Mouse (Mus musculus) yolk sac, embryonic 10.5 days (tissue): ENCODE data around the gene Tnfrsf13b.

ENCODE experiments used
- DNase-seq: peaks from one replicate; pipeline ENCODE4 v3.0.0-alpha.2; 2017; ENCODE audit warnings: low spot score

Gene Tnfrsf13b

DNA sequence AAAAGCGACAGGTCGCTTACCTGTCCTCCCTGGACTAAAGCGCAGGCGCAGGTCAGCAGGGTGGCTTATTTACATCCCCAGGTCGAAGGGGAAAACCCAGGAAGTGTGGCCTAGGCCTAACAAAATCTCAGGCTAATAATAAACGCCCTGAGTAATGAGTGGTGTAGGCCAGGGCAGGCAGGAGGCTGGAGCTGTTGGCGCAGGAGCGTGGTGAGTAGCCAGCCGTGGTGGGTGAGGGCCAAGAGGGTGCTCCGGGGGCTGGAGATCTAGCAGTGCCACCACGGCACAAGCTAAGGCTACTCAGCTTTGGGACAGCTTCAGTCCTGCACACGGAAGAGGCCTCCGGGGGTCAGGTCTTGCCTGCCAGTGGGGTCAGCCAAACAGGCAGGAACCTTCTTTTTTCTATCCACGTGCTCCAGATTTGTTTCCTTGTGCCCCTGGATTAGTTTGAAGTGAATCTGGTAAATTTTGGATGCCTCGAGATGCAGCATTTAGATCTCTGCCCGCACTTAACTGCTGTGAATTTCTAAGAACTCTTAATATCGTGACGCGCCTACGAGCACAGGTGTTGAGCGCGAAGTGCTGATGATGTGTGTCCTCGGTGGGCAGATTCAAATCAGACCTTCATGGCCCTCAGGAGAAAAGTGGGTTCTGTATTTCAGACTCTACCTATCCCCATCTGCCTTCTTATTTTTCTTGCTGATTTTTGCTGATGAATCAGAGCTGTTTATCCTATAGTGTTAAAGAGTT lies at the start of gene Tnfrsf13b:
Tnfrsf13b (plus strand) TSS at position 150 of the 750 bp plus-strand sequence.
- no peak for DNase-seq

DNA sequence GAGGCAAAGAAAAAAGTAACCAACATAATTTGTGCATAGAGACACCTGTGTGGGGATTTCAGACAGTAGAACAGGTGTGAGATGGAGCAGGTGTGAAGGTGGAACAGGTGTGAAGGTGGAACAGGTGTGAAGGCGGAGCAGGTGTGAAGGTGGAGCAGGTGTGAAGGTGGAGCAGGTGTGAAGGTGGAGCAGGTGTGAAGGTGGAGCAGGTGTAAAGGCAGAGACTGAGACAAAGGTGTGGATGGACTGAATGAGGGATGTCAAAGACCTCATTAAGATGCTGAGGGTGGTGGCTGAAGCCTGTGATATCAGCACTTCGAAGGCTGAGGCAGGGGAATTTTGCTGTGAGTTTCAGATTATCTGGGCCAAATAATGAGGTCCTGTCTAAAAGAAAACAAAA lies 44.9 kb upstream of the Tnfrsf13b start:
- no peak for DNase-seq

GRCm38 (mm10) chr11:61090195-61090594 lies 36.4 kb upstream of the Tnfrsf13b start:
- no peak for DNase-seq

GRCm38 (mm10) chr11:61091192-61091591 lies 35.4 kb upstream of the Tnfrsf13b start:
- DNase-seq: no peak

DNA sequence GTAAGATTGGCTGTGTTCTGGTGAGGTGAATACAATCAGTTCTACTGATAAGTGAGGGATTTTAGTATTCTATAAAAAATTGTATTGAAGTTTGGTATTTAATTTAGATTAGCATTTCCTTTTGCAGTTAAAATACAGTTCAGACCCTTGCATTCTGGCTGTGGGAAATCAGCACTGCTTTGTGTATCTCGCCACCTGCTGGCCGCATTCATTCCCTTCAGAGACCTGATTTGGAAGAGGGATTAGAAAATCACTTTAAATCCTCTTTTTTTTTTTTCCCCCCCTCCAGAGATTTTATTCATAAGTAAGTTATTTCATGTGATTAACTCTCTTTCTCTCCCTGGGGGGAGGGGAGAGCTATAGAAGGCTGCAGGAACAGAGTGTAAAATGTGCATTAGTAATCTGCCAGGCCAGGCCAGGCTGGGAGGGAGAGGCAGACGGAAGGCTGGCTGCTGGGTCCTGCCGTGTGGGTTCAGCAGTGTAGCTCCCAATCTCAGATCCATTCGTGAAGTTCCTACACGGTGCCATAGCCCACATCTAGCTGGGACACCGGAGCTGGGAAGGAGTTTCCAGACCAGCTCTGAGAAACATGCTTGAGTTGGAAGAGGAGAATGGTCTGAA lies 34.8 kb upstream of the Tnfrsf13b start:
- DNase-seq: peak; percentile 18

GRCm38 (mm10) chr11:61098046-61098445 lies 28.5 kb upstream of the Tnfrsf13b start:
- DNase-seq: no peak

- DNase-seq: no peak
These were observed 23.9 kb upstream of the Tnfrsf13b start for GRCm38 (mm10) chr11:61102397-61103339.

- peak; percentile 70 for DNase-seq
These were observed 22.2 kb upstream of the Tnfrsf13b start for GRCm38 (mm10) chr11:61104241-61104901.

DNA sequence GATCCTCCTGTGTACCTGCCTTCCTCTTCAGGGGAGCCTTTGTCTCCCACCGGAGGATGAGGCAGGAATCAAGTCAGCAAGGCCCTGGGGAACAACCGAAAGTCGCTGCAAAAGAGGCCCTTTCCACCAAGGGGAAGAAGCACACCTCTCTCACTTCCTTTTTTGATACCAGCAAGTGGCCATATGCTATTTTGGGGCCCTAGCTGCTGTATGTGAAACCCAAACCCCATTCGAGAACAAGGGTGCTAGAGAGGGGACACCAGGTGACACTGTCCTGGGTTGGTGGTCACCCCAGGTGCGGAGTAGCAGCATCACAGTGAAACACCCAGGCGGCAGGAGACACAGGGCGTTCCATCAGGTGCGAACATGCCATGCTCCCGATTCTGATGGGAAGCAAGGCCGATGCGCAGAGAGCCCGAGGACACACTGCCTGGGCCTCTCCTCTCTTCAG lies 17.6 kb upstream of the Tnfrsf13b start:
- DNase-seq: no peak

GRCm38 (mm10) chr11:61109707-61110106 lies 16.8 kb upstream of the Tnfrsf13b start:
- no peak for DNase-seq

GRCm38 (mm10) chr11:61110113-61110512 lies 16.4 kb upstream of the Tnfrsf13b start:
- DNase-seq: no peak

DNA sequence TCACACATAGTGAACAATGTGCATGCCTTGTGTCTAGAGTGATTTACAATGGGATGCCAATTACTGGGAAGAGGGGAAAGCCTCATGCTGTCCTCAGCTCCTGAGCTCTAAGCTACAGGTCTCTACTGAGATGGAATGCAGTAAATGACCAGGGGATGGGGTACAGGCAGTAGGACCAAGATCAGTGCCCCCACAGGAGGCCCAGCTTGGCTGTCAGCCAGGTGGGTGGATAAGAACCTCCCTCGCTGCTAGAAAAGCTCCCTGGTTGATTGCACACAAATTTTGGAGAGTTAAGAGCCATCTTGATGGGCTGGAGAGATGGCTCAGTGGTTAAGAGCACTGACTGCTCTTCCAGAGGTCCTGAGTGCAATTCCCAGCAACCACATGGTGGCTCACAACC lies 15.6 kb upstream of the Tnfrsf13b start:
- no peak for DNase-seq

DNA sequence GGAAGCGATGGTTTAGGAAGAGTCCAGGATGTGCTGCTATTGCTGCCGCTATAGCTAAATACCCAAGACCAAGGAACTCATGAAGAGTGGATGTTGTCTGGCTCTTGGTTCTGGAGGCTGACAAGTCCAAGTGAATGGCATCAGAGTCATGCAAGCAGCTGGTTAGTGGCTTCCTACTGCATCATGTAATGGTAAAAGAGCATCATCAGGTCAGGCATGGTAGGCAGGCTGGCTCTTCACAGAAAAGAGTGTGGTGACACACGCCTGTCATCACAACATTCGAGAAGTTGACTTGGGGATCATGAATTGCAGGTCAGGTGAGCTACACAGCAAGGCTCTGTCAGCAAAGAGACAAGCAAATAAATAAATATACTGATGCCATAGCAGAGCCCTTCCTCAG lies 15.1 kb upstream of the Tnfrsf13b start:
- DNase-seq: no peak

DNA sequence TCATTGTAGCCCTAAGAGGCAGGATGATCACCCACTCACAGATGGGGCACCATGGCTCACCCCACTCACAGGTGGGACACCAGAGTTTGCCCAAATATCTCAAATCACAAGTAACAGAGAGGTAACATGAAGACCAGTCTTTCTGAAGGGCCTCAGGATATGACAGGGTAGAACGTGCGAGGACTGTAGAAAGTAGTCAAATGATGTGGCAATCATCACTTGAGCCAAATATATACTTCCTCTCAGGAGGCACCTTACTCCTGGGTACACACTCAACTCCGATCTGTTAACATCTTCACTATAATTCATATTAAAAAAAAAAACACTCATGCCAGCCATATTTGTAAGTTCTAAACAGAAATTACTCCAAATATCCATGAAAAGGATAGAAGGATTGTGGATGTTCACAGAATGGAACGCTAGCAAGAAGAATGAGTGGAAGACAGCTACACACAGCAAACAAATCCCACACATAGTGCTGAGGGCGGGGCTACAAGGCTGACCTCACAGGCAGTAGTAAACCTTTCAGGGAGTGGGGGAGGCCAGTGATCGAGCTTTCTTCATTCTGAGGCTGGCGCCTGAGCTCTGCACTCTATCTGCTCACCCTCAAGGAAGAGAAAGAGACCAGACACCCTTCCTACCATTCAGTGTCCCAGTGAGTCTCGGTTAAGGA lies 14.1 kb upstream of the Tnfrsf13b start:
- no peak for DNase-seq

- no peak for DNase-seq
These were observed 10.3 kb upstream of the Tnfrsf13b start for GRCm38 (mm10) chr11:61116226-61116625.

GRCm38 (mm10) chr11:61119996-61120583 lies 6.5 kb upstream of the Tnfrsf13b start:
- no peak for DNase-seq

DNA sequence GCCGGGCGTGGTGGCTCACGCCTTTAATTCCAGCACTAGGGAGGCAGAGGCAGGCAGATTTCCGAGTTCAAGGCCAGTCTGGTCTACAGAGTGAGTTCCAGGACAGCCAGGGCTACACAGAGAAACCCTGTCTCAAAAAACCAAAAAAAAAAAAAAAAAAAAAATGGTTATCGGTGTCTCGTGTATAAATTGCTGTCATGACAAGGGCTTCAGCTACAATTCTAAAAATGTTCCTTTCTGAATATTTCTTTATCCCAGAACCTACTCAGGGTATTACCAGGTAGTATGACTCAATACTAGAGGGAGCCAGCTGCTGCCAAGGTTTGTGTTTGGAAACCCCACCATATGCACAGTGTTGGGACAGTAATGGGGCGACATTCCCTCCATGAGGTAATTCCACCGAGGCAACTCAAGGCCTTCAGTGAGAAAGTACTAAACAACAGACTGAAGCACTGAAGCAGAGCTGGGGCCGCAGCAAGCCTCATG lies 4.2 kb upstream of the Tnfrsf13b start:
- no peak for DNase-seq

GRCm38 (mm10) chr11:61122769-61123288 lies 3.7 kb upstream of the Tnfrsf13b start:
- DNase-seq: no peak

- no peak for DNase-seq
These were observed 2.7 kb upstream of the Tnfrsf13b start for GRCm38 (mm10) chr11:61123886-61124285.

- DNase-seq: no peak
These were observed 585 bp upstream of the Tnfrsf13b start for GRCm38 (mm10) chr11:61125970-61126369.
